Mouse (Mus musculus): ENCODE data around the gene Clk1.
A peak's percentile ranks its signal among the peaks of the same experiment; 100 is the strongest.

Gene Clk1

GRCm38 (mm10) chr1:58423371-58424248, at the start of gene Clk1:
TSS of gene Clk1 (minus strand) at chr1:58424066.
- DNase-seq, result peak; percentile 99

GRCm38 (mm10) chr1:58465561-58465960, 41.7 kb upstream of the Clk1 start:
- DNase-seq, result no peak

GRCm38 (mm10) chr1:58465042-58465441, 41.2 kb upstream of the Clk1 start:
- no peak for DNase-seq

- no peak for DNase-seq
Observed at GRCm38 (mm10) chr1:58463935-58464334, 40.1 kb upstream of the Clk1 start.

- no peak for DNase-seq
Observed at GRCm38 (mm10) chr1:58460566-58460965, 36.7 kb upstream of the Clk1 start.

GRCm38 (mm10) chr1:58458867-58459266, 35.0 kb upstream of the Clk1 start:
- no peak for DNase-seq

GRCm38 (mm10) chr1:58458175-58458574, 34.3 kb upstream of the Clk1 start:
- DNase-seq, result no peak

GRCm38 (mm10) chr1:58454316-58454715, 30.4 kb upstream of the Clk1 start:
- DNase-seq, result peak; percentile 28 to 38

- DNase-seq, result no peak
Observed at GRCm38 (mm10) chr1:58448396-58448795, 24.5 kb upstream of the Clk1 start.

GRCm38 (mm10) chr1:58447766-58448165, 23.9 kb upstream of the Clk1 start:
- DNase-seq, result no peak

GRCm38 (mm10) chr1:58445861-58446260, 22.0 kb upstream of the Clk1 start:
- peak; percentile 31 to 32 for DNase-seq

GRCm38 (mm10) chr1:58445143-58445722, 21.4 kb upstream of the Clk1 start, which contains the start of the genes Nif3l1 and Ppil3:
TSS of gene Nif3l1 (plus strand) at chr1:58445151.
TSS of gene Ppil3 (minus strand) at chr1:58445486.
- peak; percentile 81 to 82 for DNase-seq

- peak in 1 of 2 experiments; percentile 12 for DNase-seq
Observed at GRCm38 (mm10) chr1:58444691-58445090, 20.8 kb upstream of the Clk1 start.

- no peak for DNase-seq
Observed at GRCm38 (mm10) chr1:58424551-58424950, 685 bp upstream of the Clk1 start.

- DNase-seq, result peak; percentile 70 to 74
Observed at GRCm38 (mm10) chr1:58422879-58423278, 987 bp downstream of the Clk1 start.

- DNase-seq, result no peak
Observed at GRCm38 (mm10) chr1:58420961-58421360, 2.9 kb downstream of the Clk1 start.

- DNase-seq, result no peak
Observed at GRCm38 (mm10) chr1:58420032-58420431, 3.8 kb downstream of the Clk1 start.

GRCm38 (mm10) chr1:58416048-58416447, 7.8 kb downstream of the Clk1 start:
- no peak for DNase-seq

- DNase-seq, result peak in 1 of 2 experiments; percentile 57
Observed at GRCm38 (mm10) chr1:58415442-58415841, 8.4 kb downstream of the Clk1 start.

GRCm38 (mm10) chr1:58410776-58411175, 13.1 kb downstream of the Clk1 start:
- no peak for DNase-seq

- DNase-seq, result no peak
Observed at GRCm38 (mm10) chr1:58410198-58410588, 13.7 kb downstream of the Clk1 start.

- DNase-seq, result peak; percentile 42 to 46
Observed at GRCm38 (mm10) chr1:58409553-58410197, 14.2 kb downstream of the Clk1 start.

- DNase-seq, result no peak
Observed at GRCm38 (mm10) chr1:58408141-58408540, 15.7 kb downstream of the Clk1 start.

GRCm38 (mm10) chr1:58407321-58407720, 16.5 kb downstream of the Clk1 start:
- DNase-seq, result no peak

Data from B cell, adult 2 months (primary cell).